Mouse (Mus musculus) embryonic facial prominence, embryonic 15.5 days (tissue): Measurements from ENCODE around the gene Arl5c. TPM values are rescaled to one million over a fixed set of nuclear protein-coding genes. Genes with fewer than 3 reads are reported as not detected.

Experiments used
- ATAC-seq: fragments of 200-750 bp; cut with Nextera tagmentation; 2 replicates; pipeline ENCODE4 v1.8.0; 2017; ENCODE audit warnings: low read depth, moderate TSS enrichment; ENCODE audit not compliant: insufficient number of reproducible peaks, low FRiP score, low TSS enrichment
- H3K27ac ChIP-seq: fragments of 300-500 bp; sonication (generic); replicated peaks from 2 replicates; pipeline ENCODE4 v1.5.1; 2015; ENCODE audit warnings: mild to moderate bottlenecking, inconsistent platforms
- H3K27me3 ChIP-seq: fragments of 300-500 bp; sonication (generic); 2 replicates; pipeline ENCODE4 v1.6.1; 2015; ENCODE audit warnings: inconsistent platforms
- H3K36me3 ChIP-seq: fragments of 300-500 bp; sonication (generic); 2 replicates; pipeline ENCODE4 v1.6.1; 2015; ENCODE audit warnings: mild to moderate bottlenecking, inconsistent platforms
- H3K4me1 ChIP-seq: fragments of 300-500 bp; sonication (generic); 2 replicates; pipeline ENCODE4 v1.6.1; 2015; ENCODE audit warnings: inconsistent platforms
- H3K4me2 ChIP-seq: fragments of 300-500 bp; sonication (generic); replicated peaks from 2 replicates; pipeline ENCODE4 v1.6.1; 2015; ENCODE audit warnings: mild to moderate bottlenecking, inconsistent platforms
- H3K4me3 ChIP-seq: fragments of 300-500 bp; sonication (generic); replicated peaks from 2 replicates; pipeline ENCODE4 v1.5.1; 2015; ENCODE audit warnings: mild to moderate bottlenecking, inconsistent platforms
- H3K9ac ChIP-seq: fragments of 300-500 bp; sonication (generic); 2 replicates; pipeline ENCODE4 v1.6.1; 2015; ENCODE audit warnings: inconsistent platforms
- H3K9me3 ChIP-seq: fragments of 300-500 bp; sonication (generic); replicated peaks from 2 replicates; pipeline ENCODE4 v1.6.1; 2016; ENCODE audit warnings: inconsistent platforms
- WGBS: fragments of 180-500 bp; shearing (Covaris S2); methylation state at CpG from one replicate; pipeline ENCODE4 v1.1.7; 2015; 5-methylcytosine and 5-hydroxymethylcytosine counted together
- polyA plus RNA-seq: library from polyadenylated mRNA; unstranded; fragments of >200 nt; fragmentation: Nextera tagmentation; extraction: Ambion mirVana; gene quantifications from 2 replicates; pipeline ENCODE4 v1.2.1, GENCODE M21; 2015

Arl5c gene
- polyA plus RNA-seq, 1 experiment from 2014 or later, result 14.7 TPM

DNA sequence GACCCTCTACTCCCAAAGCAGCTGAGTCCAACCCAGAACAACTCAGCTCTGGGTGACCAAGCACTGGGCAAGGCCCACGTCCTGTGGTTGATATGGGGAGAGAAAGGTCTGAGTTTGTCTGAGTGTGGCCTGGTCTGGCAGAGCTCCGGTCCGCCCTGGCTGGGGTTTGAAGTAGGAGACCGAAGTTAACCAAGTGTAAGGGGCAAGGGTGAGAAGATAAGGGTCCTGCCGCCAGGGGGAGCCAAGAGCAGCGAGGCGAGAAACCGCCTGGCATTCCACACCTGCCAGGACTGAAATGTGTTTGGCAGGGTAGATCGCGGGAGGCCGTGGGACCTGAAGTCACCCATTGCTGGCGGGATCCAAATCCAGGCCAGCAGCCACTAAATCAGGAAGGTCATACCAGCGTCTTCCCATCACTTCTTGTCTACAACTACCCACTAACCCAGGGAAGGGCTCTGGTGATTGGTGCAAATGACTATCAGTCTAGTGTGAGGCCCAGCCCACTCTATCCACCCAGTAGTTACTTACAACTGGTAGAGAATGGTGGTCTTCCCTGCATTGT lies 1.4 kb downstream of the Arl5c start:
- Histone ChIP-seq H3K36me3 (no peaks in the 10 kb centered on the region), H3K27me3 (no peaks in the 10 kb centered on the region), H3K9me3 (no peaks in the 10 kb centered on the region), H3K4me1 (peaks cover 38% of the 10 kb centered on the region), H3K9ac (no peak overlapping the region), H3K4me2 (peak overlapping the region; percentile 93), H3K4me3 (peak overlapping the region; percentile 56), H3K27ac (no peak overlapping the region)
- ATAC-seq, result 0 out of 2 replicates have a peak, but pooled peaks have one; percentile 49
- WGBS, result 7% methylated on average over 13 of the region's 13 CpGs

DNA sequence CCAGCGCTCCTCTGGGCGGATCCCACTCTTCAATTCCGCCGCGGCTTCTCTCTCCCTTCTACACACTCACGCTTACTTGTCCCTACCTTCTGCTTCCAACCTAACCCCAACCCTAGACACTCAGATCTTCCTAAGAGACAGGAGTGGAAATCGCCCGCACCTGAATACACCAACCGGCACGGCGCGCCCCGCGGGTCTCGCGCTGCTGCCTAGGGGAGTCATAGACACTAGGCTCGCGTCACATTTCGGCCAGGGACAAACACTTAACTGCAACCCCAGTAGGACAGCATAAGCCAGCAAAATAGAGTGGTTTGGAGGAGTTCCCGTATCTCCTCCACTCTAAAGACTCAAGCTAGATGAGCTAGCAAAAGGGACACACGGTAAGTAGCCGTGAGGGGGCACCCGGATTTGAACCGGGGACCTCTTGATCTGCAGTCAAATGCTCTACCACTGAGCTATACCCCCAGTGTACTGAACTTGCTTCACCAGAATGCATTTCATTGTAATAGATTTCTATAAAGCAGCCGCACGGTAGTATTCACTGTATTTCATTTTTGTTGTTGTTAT lies 7.4 kb downstream of the Arl5c start:
- H3K27me3 ChIP-seq, result peaks cover 27% of the 10 kb centered on the region
- peak overlapping the region; percentile 94 for H3K4me3 ChIP-seq
- H3K9ac ChIP-seq, result peak overlapping the region; percentile 59
- no peaks in the 10 kb centered on the region for H3K36me3 ChIP-seq
- no peaks in the 10 kb centered on the region for H3K9me3 ChIP-seq
- peak overlapping the region; percentile 95 for H3K27ac ChIP-seq
- WGBS, result under 1% methylated on average over 26 of the region's 26 CpGs
- H3K4me2 ChIP-seq, result peak overlapping the region; percentile 91
- ATAC-seq, result peak; percentile 84
- H3K4me1 ChIP-seq, result peaks cover 31% of the 10 kb centered on the region

DNA sequence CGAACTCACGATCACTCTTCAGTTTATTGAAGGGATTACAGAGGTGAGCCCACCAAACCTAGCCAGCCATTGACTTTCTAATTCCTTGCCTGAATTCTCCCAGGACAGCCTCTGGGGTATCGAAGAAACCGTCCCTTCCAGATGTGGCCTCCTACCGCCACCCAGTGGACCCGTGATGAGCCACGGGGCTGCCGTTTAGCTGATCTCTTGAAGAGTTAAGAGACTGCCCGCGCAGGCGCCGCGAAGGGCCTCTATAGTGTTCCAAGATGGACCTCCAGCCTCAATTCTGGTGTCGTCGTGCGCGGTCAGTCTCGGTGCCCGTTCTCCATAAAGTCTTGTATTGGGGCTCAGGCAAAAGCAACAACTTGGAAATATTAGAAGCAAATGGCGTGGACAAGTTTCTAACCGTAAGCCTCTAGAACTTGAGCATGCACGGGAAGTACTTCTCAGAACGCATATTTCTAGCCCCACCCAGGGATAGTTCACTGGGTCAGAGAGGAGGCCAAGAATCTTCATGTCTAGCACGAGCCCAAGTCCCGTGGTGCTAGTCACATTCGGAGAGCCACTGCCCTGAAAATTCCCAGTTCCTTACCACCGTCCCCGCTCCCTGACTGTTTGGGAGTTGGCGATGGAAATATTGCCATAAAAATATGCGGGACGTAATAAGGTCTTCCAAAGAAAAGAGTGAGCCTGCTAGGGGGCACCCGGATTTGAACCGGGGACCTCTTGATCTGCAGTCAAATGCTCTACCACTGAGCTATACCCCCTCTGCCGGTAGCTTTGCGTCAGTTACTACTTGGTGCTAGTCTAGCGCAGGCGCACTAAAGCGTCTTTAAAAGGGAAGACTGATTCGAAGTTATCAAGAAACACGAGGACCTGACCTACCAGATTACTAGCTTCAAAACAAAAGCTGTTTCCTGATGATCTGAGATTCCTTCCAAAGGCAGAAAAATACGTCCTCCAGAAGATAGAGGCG lies 8.1 kb downstream of the Arl5c start:
- Histone ChIP-seq H3K36me3 (no peaks in the 10 kb centered on the region), H3K4me1 (peaks cover 31% of the 10 kb centered on the region), H3K4me2 (peak overlapping the region; percentile 91), H3K27ac (peak overlapping the region; percentile 95), H3K27me3 (peaks cover 27% of the 10 kb centered on the region), H3K9me3 (no peaks in the 10 kb centered on the region), H3K4me3 (peak overlapping the region; percentile 94), H3K9ac (peak overlapping the region; percentile 59)
- under 1% methylated on average over 42 of the region's 42 CpGs for WGBS
- ATAC-seq, result peak; percentile 83

DNA sequence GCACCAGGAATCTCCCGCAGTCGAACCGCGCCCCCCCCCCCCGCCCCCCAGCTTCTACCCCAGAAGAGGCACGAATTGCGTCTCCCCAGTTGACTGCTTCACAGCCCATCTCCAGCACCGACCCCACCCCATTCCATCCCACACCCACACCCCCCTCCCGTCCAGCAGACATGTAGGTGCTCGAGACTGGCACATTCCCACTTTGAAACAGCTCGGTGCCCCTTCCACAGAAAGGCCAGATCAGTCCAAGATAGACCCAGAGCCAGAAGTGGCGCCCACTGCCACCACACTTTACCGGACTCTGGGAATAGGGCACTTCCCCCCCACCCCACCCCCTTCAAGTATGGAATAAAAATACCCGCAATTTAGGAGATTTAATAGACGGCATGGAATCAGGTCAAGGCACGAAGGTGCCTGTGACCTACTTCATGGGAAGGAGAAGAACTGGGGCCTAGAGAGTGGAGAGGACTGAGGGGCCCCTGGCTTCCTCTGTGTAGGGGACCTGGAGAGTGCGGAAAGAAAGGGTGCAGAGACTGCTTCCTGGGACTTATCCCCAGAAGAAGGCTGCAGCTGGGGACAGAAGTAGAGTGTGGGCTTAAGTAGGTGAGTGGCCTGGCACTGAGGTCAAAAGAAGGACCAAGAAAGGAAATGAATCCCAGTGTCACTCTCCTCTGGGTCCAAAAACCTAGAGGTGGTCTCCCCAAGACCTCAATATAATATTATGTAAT lies 9.1 kb downstream of the Arl5c start:
- Histone ChIP-seq H3K9me3 (no peaks in the 10 kb centered on the region), H3K27ac (no peak overlapping the region), H3K36me3 (no peaks in the 10 kb centered on the region), H3K4me2 (peak overlapping the region; percentile 91), H3K4me1 (peaks cover 31% of the 10 kb centered on the region), H3K4me3 (peak overlapping the region; percentile 94), H3K9ac (peak overlapping the region; percentile 53; the same call in 1 of the 2 replicates), H3K27me3 (peaks cover 27% of the 10 kb centered on the region)
- WGBS, result 21% methylated on average over 16 of the region's 17 CpGs
- no peak for ATAC-seq

DNA sequence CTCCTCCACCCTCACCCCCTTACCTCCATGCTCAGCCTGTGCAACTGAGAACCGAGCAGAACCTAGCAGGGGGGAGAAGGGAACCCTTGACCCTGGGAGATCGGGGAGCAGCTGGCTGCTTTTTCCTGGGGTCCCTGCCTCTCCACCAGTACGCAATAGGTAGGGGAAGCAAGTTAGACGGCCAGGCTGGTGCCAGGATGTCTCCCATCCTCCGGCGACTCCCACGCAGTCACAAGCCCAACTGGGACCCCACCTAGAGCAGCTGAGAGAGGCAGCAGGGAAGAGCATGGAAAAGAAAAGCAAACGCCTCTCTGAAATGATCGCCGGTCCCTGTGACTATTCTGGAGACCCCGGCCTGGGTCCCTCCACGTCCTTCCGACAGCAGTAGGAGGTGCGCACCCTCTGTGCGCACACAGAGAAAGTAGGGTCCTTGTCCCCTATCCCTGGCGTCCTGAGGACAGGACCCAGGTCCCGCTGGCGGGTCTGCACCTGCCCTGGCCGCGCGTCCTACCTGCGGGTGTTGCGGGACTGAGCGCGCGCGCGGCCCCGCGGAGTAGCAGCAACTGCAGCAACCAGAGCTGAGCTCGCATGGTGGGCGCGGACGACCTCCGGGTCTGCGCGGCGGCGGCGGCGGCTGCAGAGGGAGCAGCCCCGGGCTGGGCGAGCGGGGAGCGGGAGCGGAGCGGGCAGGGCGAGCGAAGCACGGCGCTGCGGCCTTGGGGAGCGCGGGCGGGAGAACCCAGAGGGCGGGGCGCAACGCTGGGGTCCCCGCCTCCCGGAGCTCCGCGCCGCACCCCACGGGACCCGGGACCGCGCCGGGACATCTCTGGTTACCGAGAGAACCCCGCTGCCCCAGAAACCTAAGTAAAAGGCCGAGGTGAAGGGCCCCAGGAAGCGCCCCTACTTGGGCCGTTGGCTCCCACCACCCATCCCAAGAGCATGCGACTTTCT lies 10.0 kb downstream of the Arl5c start, which contains the start of gene Plxdc1:
Gene Plxdc1 (minus strand): TSS at position 718 of the 951 bp plus-strand sequence.
- 1% methylated on average over 74 of the region's 74 CpGs for WGBS
- peaks cover 27% of the 10 kb centered on the region for H3K27me3 ChIP-seq
- no peak for ATAC-seq

DNA sequence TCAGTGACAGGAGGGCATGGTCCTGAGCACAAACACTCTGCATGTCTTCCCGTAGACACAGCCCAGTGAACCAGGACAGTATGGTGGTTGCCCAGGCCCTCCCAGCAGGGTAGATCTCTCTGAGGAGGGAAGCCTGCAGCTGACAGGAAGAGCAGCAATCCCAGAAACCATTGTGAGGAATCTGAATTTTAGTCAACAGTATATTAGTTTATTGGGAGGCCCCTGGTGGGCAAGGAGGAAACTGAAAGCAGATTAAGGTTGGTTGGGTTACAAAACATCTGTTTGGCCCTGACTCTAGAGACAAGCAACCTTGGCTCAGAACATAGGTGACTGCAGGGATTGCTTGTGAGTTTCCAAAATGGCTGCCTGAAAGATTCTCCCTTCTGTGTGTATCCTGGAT lies 12.0 kb downstream of the Arl5c start:
- no peaks in the 10 kb centered on the region for H3K9me3 ChIP-seq
- 63% methylated on average over 1 of the region's 1 CpGs for WGBS
- peaks cover 27% of the 10 kb centered on the region for H3K27me3 ChIP-seq
- H3K27ac ChIP-seq, result no peak overlapping the region
- no peaks in the 10 kb centered on the region for H3K36me3 ChIP-seq
- no peak overlapping the region for H3K4me2 ChIP-seq
- no peak for ATAC-seq
- no peak overlapping the region for H3K4me3 ChIP-seq
- H3K9ac ChIP-seq, result no peak overlapping the region
- H3K4me1 ChIP-seq, result peaks cover 29% of the 10 kb centered on the region

More for the DNA sequence above, 10.0 kb downstream of the Arl5c start, which contains the start of gene Plxdc1:
- Histone ChIP-seq H3K9ac (peak within 1 kb of the TSS; percentile 53), H3K4me1 (peaks cover 35% of the 10 kb centered on the region), H3K9me3 (no peaks in the 10 kb centered on the region), H3K36me3 (no peaks in the 10 kb centered on the region), H3K27ac (no peak within 1 kb of the TSS), H3K4me3 (peak within 1 kb of the TSS; percentile 94), H3K4me2 (peak within 1 kb of the TSS; percentile 91)

DNA sequence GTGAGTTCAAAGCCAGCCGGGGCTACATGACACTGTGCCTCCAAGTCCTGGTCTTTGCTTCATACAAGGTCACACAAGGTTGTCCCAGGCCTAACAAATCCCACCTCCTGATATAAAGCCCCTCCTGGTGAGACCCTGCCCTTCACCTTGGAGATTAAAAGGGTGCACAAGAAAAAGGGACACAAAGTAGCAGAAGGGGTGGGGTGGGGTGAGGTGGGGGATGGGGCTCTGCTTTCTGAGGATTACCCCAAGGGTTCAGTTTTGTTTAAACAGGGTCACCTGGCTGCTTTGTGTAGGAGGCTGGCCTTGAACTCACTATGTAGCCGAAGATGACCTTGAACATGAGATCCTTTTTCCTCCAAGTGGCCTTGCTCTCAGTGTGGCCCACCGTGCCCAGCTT lies 12.5 kb downstream of the Arl5c start:
- WGBS, result 90% methylated on average over 3 of the region's 3 CpGs
- ATAC-seq, result no peak

DNA sequence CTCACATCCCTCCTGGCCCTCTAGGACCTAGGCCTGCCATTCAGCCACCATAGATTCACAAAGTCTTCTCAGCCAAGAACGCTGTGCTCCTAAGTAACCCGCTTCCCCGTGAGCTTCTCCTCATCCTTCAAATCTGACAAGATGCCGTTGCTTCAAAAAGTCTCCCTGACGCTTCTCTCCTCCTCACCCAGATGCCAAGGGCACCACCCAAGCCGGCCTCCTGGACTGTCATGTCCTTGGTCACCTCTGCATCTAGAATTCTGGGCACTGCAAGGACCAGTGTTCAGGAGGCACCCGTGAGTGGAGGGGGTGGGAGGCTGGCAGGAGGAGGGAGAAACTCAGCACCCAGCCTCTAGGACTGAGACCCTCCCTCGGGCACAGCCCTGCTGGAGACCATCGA lies 13.3 kb downstream of the Arl5c start:
- no peak for ATAC-seq
- H3K27ac ChIP-seq, result no peak overlapping the region
- no peaks in the 10 kb centered on the region for H3K9me3 ChIP-seq
- H3K36me3 ChIP-seq, result no peaks in the 10 kb centered on the region
- H3K4me3 ChIP-seq, result no peak overlapping the region
- no peak overlapping the region for H3K9ac ChIP-seq
- H3K27me3 ChIP-seq, result peaks cover 27% of the 10 kb centered on the region
- H3K4me1 ChIP-seq, result peaks cover 29% of the 10 kb centered on the region
- 88% methylated on average over 9 of the region's 9 CpGs for WGBS
- no peak overlapping the region for H3K4me2 ChIP-seq

More for the DNA sequence above, 12.5 kb downstream of the Arl5c start:
- H3K9ac ChIP-seq, result no peak overlapping the region
- no peaks in the 10 kb centered on the region for H3K36me3 ChIP-seq
- H3K4me2 ChIP-seq, result no peak overlapping the region
- no peak overlapping the region for H3K27ac ChIP-seq
- H3K27me3 ChIP-seq, result peaks cover 27% of the 10 kb centered on the region
- no peaks in the 10 kb centered on the region for H3K9me3 ChIP-seq
- peaks cover 29% of the 10 kb centered on the region for H3K4me1 ChIP-seq
- H3K4me3 ChIP-seq, result no peak overlapping the region

DNA sequence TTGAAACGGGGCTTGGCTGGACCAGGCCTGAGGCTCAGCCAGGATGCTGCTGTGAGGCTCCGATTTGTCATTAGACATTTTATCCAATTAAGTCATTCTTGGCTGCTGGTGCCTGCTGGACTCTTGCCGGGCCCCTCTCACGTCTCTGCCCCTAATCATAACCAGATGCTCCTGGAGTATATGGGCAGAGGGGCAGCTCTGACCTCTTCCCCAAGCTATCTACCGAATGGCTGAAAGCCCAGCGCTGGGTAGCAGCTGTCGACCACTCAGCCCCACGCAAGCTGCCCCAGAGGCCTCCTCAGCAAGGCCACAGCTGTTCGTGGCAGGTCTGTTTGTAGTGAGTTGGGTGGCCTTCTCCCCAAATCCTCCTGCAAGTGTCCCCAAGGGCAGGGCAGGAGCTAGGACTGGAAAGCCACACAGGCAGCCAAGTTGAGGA lies 15.4 kb downstream of the Arl5c start:
- 0 out of 2 replicates have a peak, but pooled peaks have one; percentile 36 for ATAC-seq
- H3K36me3 ChIP-seq, result no peaks in the 10 kb centered on the region
- WGBS, result 35% methylated on average over 9 of the region's 9 CpGs
- peaks cover 18% of the 10 kb centered on the region for H3K27me3 ChIP-seq
- H3K4me1 ChIP-seq, result peaks cover 12% of the 10 kb centered on the region
- no peak overlapping the region for H3K4me2 ChIP-seq
- peak overlapping the region; percentile 55; the same call in 1 of the 2 replicates for H3K27ac ChIP-seq
- H3K9me3 ChIP-seq, result no peaks in the 10 kb centered on the region
- no peak overlapping the region for H3K4me3 ChIP-seq
- H3K9ac ChIP-seq, result no peak overlapping the region
